Mouse (Mus musculus) MEL (cell line): ENCODE data around the gene 4933405L10Rik. TPM values are rescaled to one million over a fixed set of nuclear protein-coding genes. Genes with fewer than 3 reads are reported as not detected.

Source experiments
- DNase-seq: peaks from one replicate; pipeline ENCODE4 v3.0.0; 2011; ENCODE audit warnings: low read depth, low spot score
- H3K27ac ChIP-seq: 2 replicates; pipeline ENCODE4 v1.5.1; 2012; ENCODE audit warnings: low read depth, mild to moderate bottlenecking, control low read depth, low read length, moderate library complexity; ENCODE audit not compliant: control insufficient read depth
- H3K27me3 ChIP-seq, 2 experiments: fragments of 150-350 bp in 1 of 2; sonication (generic) in 1 of 2; 2 replicates each; pipeline ENCODE4 v1.6.1; 2012; ENCODE audit warnings: low read length in 2 of 2, mild to moderate bottlenecking in 2 of 2, improper control_type of control experiment in 1 of 2, moderate library complexity in 1 of 2; ENCODE audit not compliant: insufficient read depth in 2 of 2, control insufficient read depth in 1 of 2
- H3K36me3 ChIP-seq, 2 experiments: 2 replicates each; pipeline ENCODE4 v1.6.1; 2012 to 2014; ENCODE audit warnings: low read length in 2 of 2, improper control_type of control experiment in 1 of 2, inconsistent platforms in 1 of 2, mild to moderate bottlenecking in 1 of 2; ENCODE audit not compliant: insufficient read depth in 2 of 2, control insufficient read depth in 1 of 2
- H3K4me1 ChIP-seq, 2 experiments: fragments of 150-350 bp in 1 of 2; sonication (generic) in 1 of 2; 2 replicates each; pipeline ENCODE4 v1.6.1; 2012; ENCODE audit warnings: low read length in 2 of 2, improper control_type of control experiment in 1 of 2, mild to moderate bottlenecking in 1 of 2; ENCODE audit not compliant: insufficient read depth in 2 of 2, control insufficient read depth in 1 of 2
- H3K4me3 ChIP-seq, 2 experiments: fragments of 150-350 bp in 1 of 2; sonication (generic) in 1 of 2; 2 replicates each; pipeline ENCODE4 v1.5.1; 2012; ENCODE audit warnings: low read depth in 2 of 2, low read length in 2 of 2, mild to moderate bottlenecking in 2 of 2, moderate library complexity in 2 of 2, control low read depth in 1 of 2, improper control_type of control experiment in 1 of 2; ENCODE audit not compliant: control insufficient read depth in 1 of 2, insufficient read depth in 1 of 2
- H3K79me2 ChIP-seq: 2 replicates; pipeline ENCODE4 v1.6.1; 2012; ENCODE audit warnings: mild to moderate bottlenecking, low read length, moderate library complexity; ENCODE audit not compliant: control insufficient read depth, poor library complexity, insufficient read depth
- H3K9ac ChIP-seq: 2 replicates; pipeline ENCODE4 v1.6.1; 2012; ENCODE audit warnings: low read depth, mild to moderate bottlenecking, control low read depth, low read length, moderate library complexity; ENCODE audit not compliant: control insufficient read depth, poor library complexity, severe bottlenecking
- H3K9me3 ChIP-seq: fragments of 150-350 bp; sonication (generic); replicated peaks from 2 replicates; pipeline ENCODE4 v1.6.1; 2012; ENCODE audit warnings: mild to moderate bottlenecking, low read length, improper control_type of control experiment, moderate library complexity; ENCODE audit not compliant: insufficient read depth
- BHLHE40 ChIP-seq: IDR thresholded peaks from 2 replicates; pipeline ENCODE4 v1.6.1; 2012; ENCODE audit warnings: low read depth, mild to moderate bottlenecking, inconsistent platforms, low read length, improper control_type of control experiment, borderline replicate concordance
- CTCF ChIP-seq, 3 experiments: IDR thresholded peaks in 2 of 3; conservative IDR thresholded peaks in 1 of 3; 2 replicates each; pipeline ENCODE4 v1.5.1; 2011 to 2012; ENCODE audit warnings: low read length in 3 of 3, low read depth in 2 of 3, mild to moderate bottlenecking in 2 of 3, improper control_type of control experiment in 1 of 3, inconsistent platforms in 1 of 3, mixed read lengths in 1 of 3, moderate library complexity in 1 of 3; ENCODE audit not compliant: control insufficient read depth in 1 of 3, insufficient read depth in 1 of 3, poor library complexity in 1 of 3, severe bottlenecking in 1 of 3
- E2F4 ChIP-seq: IDR thresholded peaks from 2 replicates; pipeline ENCODE4 v1.6.1; 2011; ENCODE audit warnings: low read depth, low read length, improper control_type of control experiment, borderline replicate concordance
- ELF1 ChIP-seq: IDR thresholded peaks from 2 replicates; pipeline ENCODE4 v1.6.1; 2014; ENCODE audit warnings: low read depth, mild to moderate bottlenecking, inconsistent platforms, low read length, improper control_type of control experiment, moderate library complexity
- EP300 ChIP-seq, 2 experiments: IDR thresholded peaks; 2 replicates each; pipeline ENCODE4 v1.6.1; 2011; ENCODE audit warnings: improper control_type of control experiment in 2 of 2, low read length in 2 of 2, low read depth in 1 of 2, mild to moderate bottlenecking in 1 of 2
- ETS1 ChIP-seq: IDR thresholded peaks from 2 replicates; pipeline ENCODE4 v1.6.1; 2012; ENCODE audit warnings: low read depth, mild to moderate bottlenecking, inconsistent platforms, low read length, improper control_type of control experiment, moderate library complexity
- GABPA ChIP-seq: IDR thresholded peaks from 2 replicates; pipeline ENCODE4 v1.6.1; 2012; ENCODE audit warnings: low read depth, mild to moderate bottlenecking, inconsistent platforms, low read length, improper control_type of control experiment, moderate library complexity
- GATA1 ChIP-seq: IDR thresholded peaks from 2 replicates; pipeline ENCODE4 v1.6.1; 2011; ENCODE audit warnings: low read depth, low read length, improper control_type of control experiment
- KAT2A ChIP-seq: conservative IDR thresholded peaks from 2 replicates; pipeline ENCODE4 v1.6.1; 2012; ENCODE audit warnings: low read depth, low read length, improper control_type of control experiment, inconsistent platforms
- MAZ ChIP-seq: IDR thresholded peaks from 2 replicates; pipeline ENCODE4 v1.6.1; 2012; ENCODE audit warnings: low read depth, mild to moderate bottlenecking, inconsistent platforms, low read length, improper control_type of control experiment
- MEF2A ChIP-seq: IDR thresholded peaks from 2 replicates; pipeline ENCODE4 v1.6.1; 2014; ENCODE audit warnings: low read depth, mild to moderate bottlenecking, inconsistent platforms, low read length, improper control_type of control experiment; ENCODE audit not compliant: poor library complexity, insufficient replicate concordance, severe bottlenecking; ENCODE audit errors: extremely low read depth
- MXI1 ChIP-seq: IDR thresholded peaks from 2 replicates; pipeline ENCODE4 v1.6.1; 2011; ENCODE audit warnings: mild to moderate bottlenecking, low read depth, low read length, improper control_type of control experiment
- MYB ChIP-seq: IDR thresholded peaks from 2 replicates; pipeline ENCODE4 v1.6.1; 2011; ENCODE audit warnings: mild to moderate bottlenecking, low read depth, low read length, improper control_type of control experiment
- MYC ChIP-seq: IDR thresholded peaks from 2 replicates; pipeline ENCODE4 v1.6.1; 2011; ENCODE audit warnings: low read depth, mild to moderate bottlenecking, low read length, improper control_type of control experiment, moderate library complexity
- NRF1 ChIP-seq: IDR thresholded peaks from 2 replicates; pipeline ENCODE4 v1.6.1; 2014; ENCODE audit warnings: low read depth, mild to moderate bottlenecking, inconsistent platforms, low read length, improper control_type of control experiment, moderate library complexity; ENCODE audit not compliant: poor library complexity, insufficient read depth, severe bottlenecking
- POLR2A ChIP-seq, 2 experiments: IDR thresholded peaks; 2 replicates each; pipeline ENCODE4 v1.6.1; 2011 to 2012; ENCODE audit warnings: low read length in 2 of 2, mild to moderate bottlenecking in 2 of 2, control low read depth in 1 of 2, improper control_type of control experiment in 1 of 2, low read depth in 1 of 2, moderate library complexity in 1 of 2; ENCODE audit not compliant: control insufficient read depth in 1 of 2, insufficient read depth in 1 of 2, poor library complexity in 1 of 2
- POLR2AphosphoS5 ChIP-seq: IDR thresholded peaks from 2 replicates; pipeline ENCODE4 v1.6.1; 2012; ENCODE audit warnings: low read depth, borderline replicate concordance, mild to moderate bottlenecking, inconsistent platforms, low read length, moderate library complexity, mixed read lengths
- RCOR1 ChIP-seq: IDR thresholded peaks from 2 replicates; pipeline ENCODE4 v1.6.1; 2012; ENCODE audit warnings: low read depth, mild to moderate bottlenecking, inconsistent platforms, low read length, improper control_type of control experiment
- SIN3A ChIP-seq: IDR thresholded peaks from 2 replicates; pipeline ENCODE4 v1.6.1; 2012; ENCODE audit warnings: low read length, improper control_type of control experiment, inconsistent platforms
- TBP ChIP-seq: IDR thresholded peaks from 2 replicates; pipeline ENCODE4 v1.8.0; 2011; ENCODE audit warnings: low read depth, low read length, improper control_type of control experiment
- UBTF ChIP-seq: IDR thresholded peaks from 2 replicates; pipeline ENCODE4 v1.6.1; 2012; ENCODE audit warnings: low read depth, mild to moderate bottlenecking, inconsistent platforms, low read length, improper control_type of control experiment, moderate library complexity, borderline replicate concordance; ENCODE audit not compliant: insufficient read depth
- USF2 ChIP-seq, 2 experiments: IDR thresholded peaks; 2 replicates each; pipeline ENCODE4 v1.6.1; 2011 to 2012; ENCODE audit warnings: improper control_type of control experiment in 2 of 2, low read length in 2 of 2, borderline replicate concordance in 1 of 2, inconsistent platforms in 1 of 2, low read depth in 1 of 2, mild to moderate bottlenecking in 1 of 2; ENCODE audit not compliant: insufficient read depth in 1 of 2
- ZC3H11A ChIP-seq: IDR thresholded peaks from 2 replicates; pipeline ENCODE4 v1.6.1; 2012; ENCODE audit warnings: low read depth, mild to moderate bottlenecking, inconsistent platforms, low read length, improper control_type of control experiment
- polyA plus RNA-seq, 2 experiments: library from polyadenylated mRNA; stranded (reverse) in 1 of 2; unstranded in 1 of 2; fragments of >175 nt in 1 of 2; fragments of >200 nt in 1 of 2; gene quantifications; 2 replicates each; pipeline versions ENCODE4 v1.2.1 to v1.2.4; 2012; ENCODE audit warnings: low replicate concordance in 2 of 2, low read depth in 1 of 2; ENCODE audit not compliant: insufficient read length in 2 of 2, insufficient read depth in 1 of 2, missing spikeins in 1 of 2
- total RNA-seq: library from RNA; depleted of rRNA; stranded (reverse); fragments of 300-350 nt; gene quantifications from 2 replicates; pipeline ENCODE4 v1.2.3, GENCODE M21; 2012

Gene 4933405L10Rik
- total and polyA plus RNA-seq, 3 experiments = 0.23 to 0.42 TPM; not detected in 1

- TF ChIP-seq ETS1 (peak; percentile 41; the same call in 1 of the 2 replicates), GATA1 (no peak), MYB (no peak), MXI1 (peak; percentile 76), E2F4 (0 out of 2 replicates have a peak, but pooled peaks have one; percentile 49), RCOR1 (no peak), USF2 (IDR thresholded peaks at IDR 0.05; ENCODE audit: borderline replicate concordance in 1 of 2, insufficient read depth in 1 of 2, low read depth in 1 of 2, low read length in 2 of 2) (peak; percentile 34 to 75), TBP (peak; percentile 56), POLR2AphosphoS5 (no peak), EP300 (IDR thresholded peaks at IDR 0.05; ENCODE audit: low read depth in 1 of 2, low read length in 2 of 2) (no peak), CTCF (IDR thresholded peaks at IDR 0.05 in 2 of 3, conservative IDR thresholded peaks at IDR 0.05 in 1 of 3; ENCODE audit: control insufficient read depth in 1 of 3, insufficient read depth in 1 of 3, low read depth in 2 of 3, low read length in 3 of 3, poor library complexity in 1 of 3, severe bottlenecking in 1 of 3) (no peak), MAZ (peak; percentile 41; the same call in 1 of the 2 replicates)
- TF ChIP-seq, all 39 proteins: peak for 20
Observed at GRCm38 (mm10) chr8:105700966-105701824, 6.3 kb upstream of the 4933405L10Rik start, which contains the start of the genes Acd and Pard6a (continued).

GRCm38 (mm10) chr8:105702001-105702401 is 5.5 kb upstream of the 4933405L10Rik start:
- TF ChIP-seq ELF1 = no peak
- no peak for TF ChIP-seq NRF1
- no peak for TF ChIP-seq RCOR1
- no peak for TF ChIP-seq GABPA
- TF ChIP-seq KAT2A = no peak
- TF ChIP-seq ZC3H11A = no peak
- TF ChIP-seq POLR2A (IDR thresholded peaks at IDR 0.05; ENCODE audit: control insufficient read depth in 1 of 2, insufficient read depth in 1 of 2, low read depth in 1 of 2, low read length in 2 of 2, poor library complexity in 1 of 2) = no peak
- TF ChIP-seq MYC = no peak
- TF ChIP-seq UBTF = no peak
- TF ChIP-seq MEF2A = no peak
- no peak for TF ChIP-seq BHLHE40
- TF ChIP-seq SIN3A = no peak
- no peak for TF ChIP-seq POLR2AphosphoS5
- TF ChIP-seq CTCF (IDR thresholded peaks at IDR 0.05 in 2 of 3, conservative IDR thresholded peaks at IDR 0.05 in 1 of 3; ENCODE audit: control insufficient read depth in 1 of 3, insufficient read depth in 1 of 3, low read depth in 2 of 3, low read length in 3 of 3, poor library complexity in 1 of 3, severe bottlenecking in 1 of 3) = no peak
- no peak for TF ChIP-seq MYB
- peak overlapping the region; percentile 66 for H3K9ac ChIP-seq
- peaks cover 10% of the 10 kb centered on the region for H3K79me2 ChIP-seq
- peaks cover 0 to 11% of the 10 kb centered on the region in 2 experiments; a peak in 2 of 4 replicates for H3K36me3 ChIP-seq
- H3K27me3 ChIP-seq = no peaks in the 10 kb centered on the region
- no peak for DNase-seq
- H3K4me1 ChIP-seq = peaks cover 5 to 15% of the 10 kb centered on the region in 2 experiments; a peak in 3 of 4 replicates
- H3K9me3 ChIP-seq = no peaks in the 10 kb centered on the region
- no peak overlapping the region for H3K27ac ChIP-seq
- peak overlapping the region; percentile 63 to 65 for H3K4me3 ChIP-seq
